Mouse (Mus musculus) embryonic facial prominence, embryonic 13.5 days (tissue): ENCODE measurements at regions not wholly inside any gene's neighbourhood (a gene's known extent, or its start where the extent isn't known, plus 50 kb on each side); places are given as distances from the start of the nearest gene placed in this dataset.
A peak's percentile ranks its signal among the peaks of the same experiment; 100 is the strongest.

Source experiments
- ATAC-seq: fragments of 200-750 bp; cut with Nextera tagmentation; 2 replicates; pipeline ENCODE4 v1.8.0; 2017; ENCODE audit warnings: low read depth; ENCODE audit not compliant: insufficient number of reproducible peaks, insufficient read depth, low FRiP score, low TSS enrichment
- H3K27ac ChIP-seq: fragments of 300-500 bp; sonication (generic); 2 replicates; pipeline ENCODE4 v1.5.1; 2015; ENCODE audit warnings: moderate library complexity, mild to moderate bottlenecking, inconsistent platforms
- H3K27me3 ChIP-seq: fragments of 300-500 bp; sonication (generic); 2 replicates; pipeline ENCODE4 v1.6.1; 2015; ENCODE audit warnings: mild to moderate bottlenecking, inconsistent platforms
- H3K36me3 ChIP-seq: fragments of 300-500 bp; sonication (generic); 2 replicates; pipeline ENCODE4 v1.6.1; 2015; ENCODE audit warnings: mild to moderate bottlenecking, inconsistent platforms
- H3K4me1 ChIP-seq: fragments of 300-500 bp; sonication (generic); 2 replicates; pipeline ENCODE4 v1.6.1; 2015; ENCODE audit warnings: inconsistent platforms
- H3K4me2 ChIP-seq: fragments of 300-500 bp; sonication (generic); 2 replicates; pipeline ENCODE4 v1.6.1; 2015; ENCODE audit warnings: moderate library complexity, mild to moderate bottlenecking, inconsistent platforms
- H3K4me3 ChIP-seq: fragments of 300-500 bp; sonication (generic); 2 replicates; pipeline ENCODE4 v1.5.1; 2015; ENCODE audit warnings: mild to moderate bottlenecking, inconsistent platforms
- H3K9ac ChIP-seq: fragments of 300-500 bp; sonication (generic); 2 replicates; pipeline ENCODE4 v1.6.1; 2015; ENCODE audit warnings: mild to moderate bottlenecking, inconsistent platforms
- H3K9me3 ChIP-seq: fragments of 300-500 bp; sonication (generic); 2 replicates; pipeline ENCODE4 v1.6.1; 2016; ENCODE audit warnings: inconsistent platforms
- WGBS: fragments of 180-500 bp; shearing (Covaris S2); methylation state at CpG from one replicate; pipeline ENCODE4 v1.1.7; 2015; ENCODE audit warnings: mixed read lengths; 5-methylcytosine and 5-hydroxymethylcytosine counted together

DNA sequence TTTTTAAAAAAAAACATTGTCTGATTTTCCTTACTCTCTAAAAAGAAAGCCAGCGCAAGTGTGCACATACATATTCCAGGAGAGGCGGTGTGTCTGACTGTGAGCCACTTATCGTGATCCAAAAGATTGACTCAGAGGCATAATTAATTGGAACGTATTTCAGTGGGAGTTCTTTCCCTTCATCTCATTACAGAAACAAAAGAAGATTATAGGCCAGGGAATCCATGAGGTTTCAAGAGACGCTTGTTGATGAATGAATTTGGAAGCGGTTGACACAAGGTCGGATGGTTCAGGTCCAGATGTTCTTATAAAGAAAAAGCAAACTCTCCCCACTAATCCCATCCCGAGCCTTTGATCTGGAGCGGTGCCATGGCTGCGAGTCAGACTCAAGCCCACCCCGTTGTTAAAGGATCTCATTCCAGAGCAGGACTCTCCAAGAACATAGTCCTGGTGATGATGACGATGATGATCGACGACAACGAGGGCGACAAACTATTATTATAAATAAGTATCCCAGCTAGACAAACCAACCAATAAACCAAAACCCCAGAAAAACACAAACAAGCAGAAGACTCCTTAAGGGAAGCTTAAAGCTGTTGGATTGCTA lies 240.1 kb upstream of the Habp2 start:
- Histone ChIP-seq H3K4me3 (no peak overlapping the region), H3K9ac (no peak overlapping the region), H3K27me3 (0 out of 2 replicates have a peak, but pooled peaks cover 3% of the 10 kb centered on the region), H3K9me3 (no peaks in the 10 kb centered on the region), H3K4me1 (no peaks in the 10 kb centered on the region), H3K36me3 (no peaks in the 10 kb centered on the region), H3K27ac (no peak overlapping the region), H3K4me2 (no peak overlapping the region)
- no peak for ATAC-seq
- 76% methylated on average over 16 of the region's 16 CpGs for WGBS

DNA sequence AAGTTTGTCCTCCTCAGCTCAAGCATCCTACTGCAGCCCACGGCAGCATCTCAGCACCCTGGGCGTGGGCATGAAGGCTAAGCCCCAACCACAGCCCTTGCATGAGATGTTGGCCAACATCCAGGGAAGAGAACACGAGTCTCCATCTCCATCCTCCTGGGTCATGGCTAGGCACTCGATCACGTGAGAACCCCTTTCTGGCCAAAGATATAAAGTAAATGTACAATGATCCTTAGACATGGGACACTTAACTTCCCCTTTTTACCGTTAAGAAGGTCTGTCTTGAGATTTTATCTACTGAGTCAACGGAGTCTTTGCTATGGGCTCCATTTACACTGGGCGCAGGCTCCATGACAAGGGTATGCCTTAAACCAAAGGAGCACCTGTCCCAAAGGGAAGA lies 232.8 kb upstream of the Habp2 start:
- no peak overlapping the region for H3K9ac ChIP-seq
- H3K27me3 ChIP-seq = peaks cover 8% of the 10 kb centered on the region
- no peaks in the 10 kb centered on the region for H3K4me1 ChIP-seq
- H3K4me3 ChIP-seq = no peak overlapping the region
- ATAC-seq = no peak
- no peaks in the 10 kb centered on the region for H3K9me3 ChIP-seq
- H3K27ac ChIP-seq = no peak overlapping the region
- H3K4me2 ChIP-seq = no peak overlapping the region
- no peaks in the 10 kb centered on the region for H3K36me3 ChIP-seq
- 88% methylated on average over 8 of the region's 8 CpGs for WGBS

DNA sequence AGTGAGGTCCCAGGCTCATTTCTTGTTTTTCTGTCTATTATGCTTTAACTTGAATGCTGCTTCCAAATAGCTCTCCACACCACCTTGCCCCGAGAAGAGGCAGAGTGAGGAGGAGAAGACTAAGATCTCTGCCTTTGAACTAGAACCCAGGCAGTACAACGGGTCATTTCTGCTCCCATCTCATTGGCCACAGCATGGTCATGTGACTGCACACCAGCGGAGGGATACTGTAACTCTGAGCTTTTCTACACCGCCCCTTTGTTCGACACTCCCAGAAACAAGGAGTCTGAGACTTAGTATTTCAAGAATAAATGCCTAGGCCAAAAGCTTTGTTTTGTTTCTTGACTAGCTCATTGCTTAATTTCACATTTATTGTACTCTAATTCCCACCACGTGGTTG lies 230.5 kb upstream of the Habp2 start:
- H3K9ac ChIP-seq = no peak overlapping the region
- no peak overlapping the region for H3K4me2 ChIP-seq
- no peaks in the 10 kb centered on the region for H3K9me3 ChIP-seq
- ATAC-seq = no peak
- H3K4me1 ChIP-seq = no peaks in the 10 kb centered on the region
- H3K27ac ChIP-seq = no peak overlapping the region
- H3K4me3 ChIP-seq = no peak overlapping the region
- peaks cover 11% of the 10 kb centered on the region for H3K27me3 ChIP-seq
- 82% methylated on average over 6 of the region's 6 CpGs for WGBS
- no peaks in the 10 kb centered on the region for H3K36me3 ChIP-seq

DNA sequence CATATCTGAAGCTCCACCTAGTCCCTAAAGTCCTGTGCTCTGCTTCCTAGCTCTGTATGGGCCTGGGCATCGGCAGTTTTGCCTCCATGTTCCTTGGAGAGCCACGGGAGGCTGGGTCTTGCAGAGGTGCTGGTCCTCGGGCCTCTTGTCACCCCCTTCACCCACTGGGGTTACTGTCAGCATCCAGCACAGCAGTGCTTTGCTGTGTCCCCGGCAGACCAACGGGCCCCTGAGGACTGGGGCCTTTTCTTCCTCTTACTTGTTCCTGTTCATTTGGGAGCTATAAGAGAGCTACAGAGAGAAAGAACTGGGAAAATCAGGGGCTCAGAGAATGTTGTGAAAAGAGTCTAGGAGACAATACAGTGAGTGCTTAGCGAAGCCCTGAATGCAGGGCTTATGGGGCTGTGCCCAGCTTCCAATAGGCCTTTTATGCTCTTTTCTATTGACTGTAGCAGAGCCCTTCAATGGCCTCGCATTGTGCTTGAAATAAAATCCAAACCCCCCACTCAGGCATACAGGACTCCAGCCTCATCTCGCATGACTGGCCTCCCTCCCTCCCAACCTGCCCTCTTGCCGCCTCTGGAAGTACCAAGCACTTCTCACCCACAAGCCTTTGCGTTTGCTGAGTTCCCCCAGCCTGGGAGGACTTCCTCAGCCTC lies 224.9 kb upstream of the Habp2 start:
- H3K27me3 ChIP-seq = peaks cover 26% of the 10 kb centered on the region; the same call in 1 of the 2 replicates
- peaks cover 4% of the 10 kb centered on the region for H3K4me1 ChIP-seq
- H3K9ac ChIP-seq = no peak overlapping the region
- H3K4me3 ChIP-seq = no peak overlapping the region
- no peak overlapping the region for H3K4me2 ChIP-seq
- 0 out of 2 replicates have a peak overlapping the region, but pooled peaks have one; percentile 22 for H3K27ac ChIP-seq
- WGBS = 57% methylated on average over 10 of the region's 10 CpGs
- H3K9me3 ChIP-seq = no peaks in the 10 kb centered on the region
- H3K36me3 ChIP-seq = no peaks in the 10 kb centered on the region
- ATAC-seq = no peak

DNA sequence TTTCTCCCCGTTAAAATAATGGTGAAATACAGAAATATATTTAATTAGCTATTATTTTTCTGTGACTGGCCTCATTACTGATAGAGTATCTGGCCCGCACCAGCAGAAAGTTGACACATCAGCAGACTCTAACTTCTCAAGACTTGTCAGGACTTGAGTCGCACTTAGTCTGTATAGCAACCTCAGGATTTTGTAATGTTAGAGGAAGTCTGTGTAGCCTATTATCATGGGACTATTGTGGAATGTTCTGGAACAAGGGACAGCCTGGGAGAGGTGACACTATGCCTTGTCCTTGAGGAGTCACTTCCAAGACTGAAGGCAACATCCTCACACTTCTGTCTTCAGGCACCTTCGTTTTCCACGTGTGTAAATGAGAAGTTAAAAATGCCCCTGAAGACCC lies 223.8 kb upstream of the Habp2 start:
- ATAC-seq = no peak
- Histone ChIP-seq H3K27ac (no peak overlapping the region), H3K9ac (no peak overlapping the region), H3K27me3 (peaks cover 26% of the 10 kb centered on the region; the same call in 1 of the 2 replicates), H3K9me3 (no peaks in the 10 kb centered on the region), H3K4me2 (no peak overlapping the region), H3K4me3 (no peak overlapping the region), H3K4me1 (peaks cover 9% of the 10 kb centered on the region), H3K36me3 (no peaks in the 10 kb centered on the region)
- 63% methylated on average over 5 of the region's 5 CpGs for WGBS

GRCm38 (mm10) chr19:56065730-56066129 lies 221.2 kb upstream of the Habp2 start:
- Histone ChIP-seq H3K4me1 (peaks cover 23% of the 10 kb centered on the region), H3K36me3 (no peaks in the 10 kb centered on the region), H3K27ac (no peak overlapping the region), H3K9me3 (no peaks in the 10 kb centered on the region), H3K4me3 (no peak overlapping the region), H3K4me2 (no peak overlapping the region), H3K9ac (no peak overlapping the region), H3K27me3 (peaks cover 27% of the 10 kb centered on the region; the same call in 1 of the 2 replicates)
- ATAC-seq = no peak
- WGBS = 76% methylated on average over 6 of the region's 6 CpGs

GRCm38 (mm10) chr19:56068165-56068564 lies 218.8 kb upstream of the Habp2 start:
- H3K4me3 ChIP-seq = no peak overlapping the region
- peak overlapping the region; percentile 32 for H3K4me2 ChIP-seq
- ATAC-seq = no peak
- no peaks in the 10 kb centered on the region for H3K36me3 ChIP-seq
- peaks cover 13% of the 10 kb centered on the region; the same call in 1 of the 2 replicates for H3K27me3 ChIP-seq
- H3K9ac ChIP-seq = no peak overlapping the region
- peak overlapping the region; percentile 39; the same call in 1 of the 2 replicates for H3K27ac ChIP-seq
- peaks cover 36% of the 10 kb centered on the region for H3K4me1 ChIP-seq
- no peaks in the 10 kb centered on the region for H3K9me3 ChIP-seq
- 30% methylated on average over 8 of the region's 8 CpGs for WGBS

GRCm38 (mm10) chr19:56068854-56069253 lies 218.1 kb upstream of the Habp2 start:
- Histone ChIP-seq H3K27me3 (peaks cover 12% of the 10 kb centered on the region; the same call in 1 of the 2 replicates), H3K4me3 (no peak overlapping the region), H3K9ac (no peak overlapping the region), H3K36me3 (no peaks in the 10 kb centered on the region), H3K9me3 (no peaks in the 10 kb centered on the region), H3K4me2 (no peak overlapping the region), H3K4me1 (peaks cover 32% of the 10 kb centered on the region), H3K27ac (0 out of 2 replicates have a peak overlapping the region, but pooled peaks have one; percentile 11)
- 67% methylated on average over 12 of the region's 12 CpGs for WGBS
- ATAC-seq = no peak

GRCm38 (mm10) chr19:56069266-56069665 lies 217.7 kb upstream of the Habp2 start:
- Histone ChIP-seq H3K4me2 (no peak overlapping the region), H3K27me3 (peaks cover 16% of the 10 kb centered on the region)
- 58% methylated on average over 10 of the region's 10 CpGs for WGBS

DNA sequence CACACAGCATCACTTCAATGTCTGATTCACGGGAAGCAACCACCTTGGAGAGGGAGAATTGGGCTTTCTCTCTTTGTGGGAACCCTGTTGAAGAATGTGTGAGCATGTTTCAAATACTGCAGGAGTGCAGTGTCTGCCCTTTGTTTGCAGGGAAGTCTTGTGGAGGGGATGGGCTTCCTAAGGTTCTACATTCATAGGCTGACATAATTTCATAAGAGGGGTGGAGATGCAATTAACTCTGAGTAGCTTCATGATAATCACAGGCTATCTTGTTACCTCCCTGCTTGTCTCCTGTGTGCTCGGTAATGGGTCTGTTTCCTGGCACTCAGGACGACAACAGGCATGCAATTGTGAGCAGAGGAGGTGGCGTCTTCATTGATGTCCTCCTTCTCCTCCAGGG lies 215.6 kb upstream of the Habp2 start:
- H3K4me3 ChIP-seq = peak overlapping the region; percentile 3; the same call in 1 of the 2 replicates
- H3K9me3 ChIP-seq = no peaks in the 10 kb centered on the region
- no peaks in the 10 kb centered on the region for H3K36me3 ChIP-seq
- peak overlapping the region; percentile 71; the same call in 1 of the 2 replicates for H3K27ac ChIP-seq
- ATAC-seq = 0 out of 2 replicates have a peak, but pooled peaks have one; percentile 60
- peak overlapping the region; percentile 36; the same call in 1 of the 2 replicates for H3K4me2 ChIP-seq
- WGBS = 17% methylated on average over 4 of the region's 4 CpGs
- peaks cover 32% of the 10 kb centered on the region for H3K4me1 ChIP-seq
- peaks cover 24% of the 10 kb centered on the region for H3K27me3 ChIP-seq
- H3K9ac ChIP-seq = no peak overlapping the region

More at GRCm38 (mm10) chr19:56069266-56069665, 217.7 kb upstream of the Habp2 start:
- no peak overlapping the region for H3K9ac ChIP-seq
- no peak for ATAC-seq
- 0 out of 2 replicates have a peak overlapping the region, but pooled peaks have one; percentile 11 for H3K27ac ChIP-seq
- H3K36me3 ChIP-seq = no peaks in the 10 kb centered on the region
- peaks cover 32% of the 10 kb centered on the region for H3K4me1 ChIP-seq
- H3K4me3 ChIP-seq = no peak overlapping the region
- no peaks in the 10 kb centered on the region for H3K9me3 ChIP-seq

- Histone ChIP-seq H3K4me2 (no peak overlapping the region), H3K9ac (no peak overlapping the region), H3K27me3 (peaks cover 39% of the 10 kb centered on the region), H3K9me3 (no peaks in the 10 kb centered on the region), H3K27ac (no peak overlapping the region), H3K4me1 (peaks cover 12% of the 10 kb centered on the region), H3K4me3 (no peak overlapping the region), H3K36me3 (no peaks in the 10 kb centered on the region)
- ATAC-seq = no peak
- 71% methylated on average over 8 of the region's 8 CpGs for WGBS
These were observed 210.8 kb upstream of the Habp2 start for GRCm38 (mm10) chr19:56076128-56076527.

DNA sequence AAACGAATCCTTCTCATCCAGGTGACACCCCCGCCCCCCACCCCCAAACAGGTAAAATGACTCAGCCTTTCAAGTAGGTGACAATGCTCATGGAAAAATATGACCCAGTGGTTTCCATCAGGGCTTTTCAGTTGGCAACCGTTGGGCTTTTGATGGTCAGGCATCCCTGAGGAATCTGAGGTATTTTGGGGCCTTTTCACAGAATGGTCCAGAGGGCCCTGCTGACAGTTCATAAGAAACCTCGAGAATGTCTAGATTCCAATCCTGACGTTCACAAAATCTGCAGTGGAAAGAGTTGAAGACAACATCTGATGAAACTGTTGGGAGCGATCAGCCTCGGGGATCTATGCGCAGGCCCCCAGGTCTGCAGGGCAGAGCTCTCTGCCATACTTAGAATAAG lies 209.4 kb upstream of the Habp2 start:
- Histone ChIP-seq H3K4me3 (no peak overlapping the region), H3K4me2 (no peak overlapping the region), H3K27ac (no peak overlapping the region), H3K9ac (no peak overlapping the region), H3K9me3 (no peaks in the 10 kb centered on the region), H3K4me1 (peaks cover 3% of the 10 kb centered on the region; the same call in 1 of the 2 replicates), H3K36me3 (no peaks in the 10 kb centered on the region), H3K27me3 (peaks cover 42% of the 10 kb centered on the region)
- no peak for ATAC-seq
- 71% methylated on average over 8 of the region's 8 CpGs for WGBS
